Mouse (Mus musculus) T-helper 1 cell (primary cell): ENCODE measurements around the gene Nr4a2.

Experiments used
- in situ Hi-C: fragments of 300-600 bp; cut with MboI, MseI; formaldehyde crosslinking; loops from one replicate; pipeline ENCODE4 v1.15.1; 2025; ENCODE audit warnings: high pct_unique_total_duplicates

Gene Nr4a2

GRCm38 (mm10) chr2:57112949-57113348 is 10.9 kb downstream of the Nr4a2 start:
- in situ Hi-C loops, result loop anchor here (5.0 kb wide), 1 partner anchor 129 kb away; no protein-coding TSS in a partner anchor

GRCm38 (mm10) chr2:57111791-57112538 is 11.8 kb downstream of the Nr4a2 start:
- in situ Hi-C loops, result loop anchor here (5.0 kb wide), 1 partner anchor 130 kb away; no protein-coding TSS in a partner anchor

GRCm38 (mm10) chr2:57111011-57111790 is 12.6 kb downstream of the Nr4a2 start:
- in situ Hi-C loops, result loop anchor here (5.0 kb wide), 1 partner anchor 131 kb away; no protein-coding TSS in a partner anchor

- in situ Hi-C loops, result loop anchor here (5.0 kb wide), 1 partner anchor 132 kb away; no protein-coding TSS in a partner anchor
Observed at GRCm38 (mm10) chr2:57110401-57110800, 13.4 kb downstream of the Nr4a2 start.

GRCm38 (mm10) chr2:57109926-57110325 is 13.9 kb downstream of the Nr4a2 start:
- in situ Hi-C loops, result loop anchor here (5.0 kb wide), 1 partner anchor 132 kb away; no protein-coding TSS in a partner anchor

GRCm38 (mm10) chr2:57109301-57109700 is 14.5 kb downstream of the Nr4a2 start:
- in situ Hi-C loops, result no loop called here

GRCm38 (mm10) chr2:57108349-57108930 is 15.4 kb downstream of the Nr4a2 start:
- in situ Hi-C loops, result no loop called here

GRCm38 (mm10) chr2:57105401-57105800 is 18.4 kb downstream of the Nr4a2 start:
- in situ Hi-C loops, result no loop called here

- in situ Hi-C loops, result no loop called here
Observed at GRCm38 (mm10) chr2:57104731-57105130, 19.1 kb downstream of the Nr4a2 start.

GRCm38 (mm10) chr2:57103845-57104660 is 19.8 kb downstream of the Nr4a2 start:
- in situ Hi-C loops, result no loop called here

- in situ Hi-C loops, result no loop called here
Observed at GRCm38 (mm10) chr2:57102856-57103844, 20.7 kb downstream of the Nr4a2 start.

GRCm38 (mm10) chr2:57102091-57102855 is 21.5 kb downstream of the Nr4a2 start:
- in situ Hi-C loops, result no loop called here

GRCm38 (mm10) chr2:57100241-57100640 is 23.6 kb downstream of the Nr4a2 start:
- in situ Hi-C loops, result no loop called here

- in situ Hi-C loops, result no loop called here
Observed at GRCm38 (mm10) chr2:57072452-57072851, 51.4 kb downstream of the Nr4a2 start.

GRCm38 (mm10) chr2:57063480-57063879 is 60.3 kb downstream of the Nr4a2 start:
- in situ Hi-C loops, result no loop called here
